Mouse (Mus musculus) adipocyte (in vitro differentiated cells): Measurements from ENCODE around the gene Enpp3.
"Not testable (repeated sequence)": the region's sequence is repeated elsewhere in the genome, so short reads cannot be mapped to it uniquely, and the experiment has no call there.

Source experiments
- DNase-seq: peaks from one replicate; pipeline ENCODE4 v3.0.0-alpha.2; 2016; ENCODE audit warnings: low spot score

Enpp3 gene

GRCm38 (mm10) chr10:24822842-24823241, 19.8 kb downstream of the Enpp3 start:
- peak; percentile 5 for DNase-seq

GRCm38 (mm10) chr10:24821990-24822676, 20.5 kb downstream of the Enpp3 start:
- no peak for DNase-seq

GRCm38 (mm10) chr10:24819526-24819925, 23.1 kb downstream of the Enpp3 start:
- DNase-seq: no peak

- DNase-seq: no peak
Observed at GRCm38 (mm10) chr10:24810639-24811038, 32.0 kb downstream of the Enpp3 start.

GRCm38 (mm10) chr10:24806756-24807155, 35.9 kb downstream of the Enpp3 start:
- no peak for DNase-seq

GRCm38 (mm10) chr10:24805876-24806275, 36.7 kb downstream of the Enpp3 start:
- DNase-seq: no peak

- DNase-seq: no peak
Observed at GRCm38 (mm10) chr10:24805173-24805572, 37.5 kb downstream of the Enpp3 start.

- DNase-seq: not testable (repeated sequence)
Observed at GRCm38 (mm10) chr10:24802742-24803244, 39.8 kb downstream of the Enpp3 start.

GRCm38 (mm10) chr10:24801796-24802195, 40.8 kb downstream of the Enpp3 start:
- DNase-seq: no peak

- DNase-seq: peak; percentile 33
Observed at GRCm38 (mm10) chr10:24797246-24797645, 45.4 kb downstream of the Enpp3 start.

- DNase-seq: no peak
Observed at GRCm38 (mm10) chr10:24792756-24793155, 49.9 kb downstream of the Enpp3 start.

GRCm38 (mm10) chr10:24789747-24790545, 52.7 kb downstream of the Enpp3 start:
- DNase-seq: peak; percentile 71

- no peak for DNase-seq
Observed at GRCm38 (mm10) chr10:24785345-24785744, 57.3 kb downstream of the Enpp3 start.

- DNase-seq: no peak
Observed at GRCm38 (mm10) chr10:24784624-24785276, 57.9 kb downstream of the Enpp3 start.

- no peak for DNase-seq
Observed at GRCm38 (mm10) chr10:24783946-24784345, 58.7 kb downstream of the Enpp3 start.

- no peak for DNase-seq
Observed at GRCm38 (mm10) chr10:24778643-24779020, 64.0 kb downstream of the Enpp3 start.

GRCm38 (mm10) chr10:24777916-24778642, 64.5 kb downstream of the Enpp3 start:
- DNase-seq: peak; percentile 57

GRCm38 (mm10) chr10:24769496-24769895, 73.1 kb downstream of the Enpp3 start:
- DNase-seq: no peak

GRCm38 (mm10) chr10:24767695-24768094, 74.9 kb downstream of the Enpp3 start:
- DNase-seq: no peak

- DNase-seq: no peak
Observed at GRCm38 (mm10) chr10:24766061-24766460, 76.6 kb downstream of the Enpp3 start.

- DNase-seq: no peak
Observed at GRCm38 (mm10) chr10:24765151-24765755, 77.4 kb downstream of the Enpp3 start.

- no peak for DNase-seq
Observed at GRCm38 (mm10) chr10:24764640-24765039, 78.0 kb downstream of the Enpp3 start.
